Mouse (Mus musculus): Measurements from ENCODE around the gene Vpreb2.
"Not testable (repeated sequence)": the region's sequence is repeated elsewhere in the genome, so short reads cannot be mapped to it uniquely, and the experiment has no call there.

Gene Vpreb2

DNA sequence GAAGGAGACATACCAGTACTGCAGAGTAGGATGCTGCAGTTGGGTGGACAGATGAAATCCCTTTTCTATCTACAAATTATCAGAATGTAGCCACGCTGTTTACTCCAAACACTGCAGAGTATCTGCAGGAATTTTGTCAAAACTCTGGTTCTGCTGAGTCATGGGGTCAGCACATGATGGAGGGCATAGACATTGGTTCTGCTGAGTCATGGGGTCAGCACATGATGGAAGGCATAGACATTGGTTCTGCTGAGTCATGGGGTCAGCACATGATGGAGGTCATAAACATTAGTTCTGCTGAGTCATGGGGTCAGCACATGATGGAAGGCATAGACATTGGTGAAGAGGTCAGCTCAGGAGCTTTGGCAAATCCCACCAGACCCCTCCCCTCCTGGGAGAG lies 7.5 kb downstream of the Vpreb2 start:
- DNase-seq (ENCODE audit: low spot score): no peak

DNA sequence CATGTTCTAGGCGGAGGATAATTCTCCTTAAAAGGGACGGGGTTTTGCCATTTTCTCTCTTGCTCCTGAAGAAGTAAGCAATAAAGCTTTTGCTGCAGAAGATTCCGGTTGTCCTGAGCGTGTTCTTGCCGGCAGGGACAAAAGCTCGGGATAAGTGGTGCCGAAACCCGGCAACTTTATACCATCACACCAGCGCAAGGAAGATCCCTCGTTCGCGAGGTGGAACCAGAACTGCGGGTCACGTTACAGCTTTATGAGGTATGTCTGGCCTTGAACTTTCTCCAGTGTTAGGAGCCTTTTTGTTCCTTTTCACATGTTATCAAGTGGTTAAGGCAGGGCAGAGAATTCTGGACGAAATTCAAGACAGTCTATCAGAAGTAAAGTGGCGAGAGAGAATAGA lies 12.1 kb downstream of the Vpreb2 start:
- not testable (repeated sequence) for DNase-seq (ENCODE audit: low spot score)

DNA sequence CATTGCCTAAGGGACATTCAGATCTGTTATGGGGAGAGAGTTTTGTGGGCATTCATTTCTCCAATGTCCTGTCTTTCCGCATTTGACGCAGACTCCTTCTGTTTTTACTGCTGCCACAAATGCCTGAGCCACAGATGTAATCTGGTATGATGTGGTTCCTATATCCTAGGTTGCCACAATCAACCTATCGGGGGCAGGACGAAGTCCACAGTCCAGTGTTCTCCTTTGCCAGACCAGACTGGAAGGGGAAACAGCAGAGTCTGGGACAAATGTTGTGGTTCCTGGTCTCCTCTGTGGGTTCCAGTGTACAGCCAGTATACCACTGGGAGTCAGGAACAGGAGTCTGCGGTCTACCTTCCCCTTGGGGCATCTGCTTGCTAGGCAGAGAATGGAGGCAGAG lies 19.4 kb downstream of the Vpreb2 start:
- DNase-seq (ENCODE audit: low spot score): no peak

GRCm38 (mm10) chr16:18004589-18004988 lies 24.4 kb downstream of the Vpreb2 start:
- no peak for DNase-seq (ENCODE audit: low spot score)

GRCm38 (mm10) chr16:18007083-18007482 lies 26.9 kb downstream of the Vpreb2 start:
- DNase-seq (ENCODE audit: low spot score): no peak

- DNase-seq (ENCODE audit: low spot score): no peak
These were observed 30.9 kb downstream of the Vpreb2 start for GRCm38 (mm10) chr16:18011101-18011500.

GRCm38 (mm10) chr16:18016482-18016881 lies 36.3 kb downstream of the Vpreb2 start:
- not testable (repeated sequence) for DNase-seq (ENCODE audit: low spot score)

- no peak for DNase-seq (ENCODE audit: low spot score)
These were observed 42.7 kb downstream of the Vpreb2 start for GRCm38 (mm10) chr16:18022780-18023557.

DNA sequence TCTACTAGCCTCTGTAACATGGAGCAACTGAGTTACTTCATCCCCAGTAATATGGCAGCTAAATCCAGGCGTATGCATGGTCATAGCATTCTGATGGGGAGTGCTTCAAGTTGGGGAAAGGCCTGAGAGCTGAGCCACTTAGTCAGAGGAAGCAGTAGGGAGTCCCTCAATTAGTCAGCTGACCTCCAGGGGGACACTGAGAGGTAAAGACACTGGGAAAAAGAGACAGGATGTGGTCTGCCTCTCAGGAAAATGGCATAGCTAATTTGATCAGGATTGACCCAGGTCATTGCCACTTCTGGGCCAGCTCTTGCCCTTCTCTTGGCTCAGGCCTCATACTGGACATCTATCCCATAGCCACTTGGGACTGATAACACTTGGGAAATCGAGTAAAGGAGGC lies 47.1 kb downstream of the Vpreb2 start:
- peak; percentile 14 for DNase-seq (ENCODE audit: low spot score)

Data from MN1 (cell line).